In the genomic region with DNA sequence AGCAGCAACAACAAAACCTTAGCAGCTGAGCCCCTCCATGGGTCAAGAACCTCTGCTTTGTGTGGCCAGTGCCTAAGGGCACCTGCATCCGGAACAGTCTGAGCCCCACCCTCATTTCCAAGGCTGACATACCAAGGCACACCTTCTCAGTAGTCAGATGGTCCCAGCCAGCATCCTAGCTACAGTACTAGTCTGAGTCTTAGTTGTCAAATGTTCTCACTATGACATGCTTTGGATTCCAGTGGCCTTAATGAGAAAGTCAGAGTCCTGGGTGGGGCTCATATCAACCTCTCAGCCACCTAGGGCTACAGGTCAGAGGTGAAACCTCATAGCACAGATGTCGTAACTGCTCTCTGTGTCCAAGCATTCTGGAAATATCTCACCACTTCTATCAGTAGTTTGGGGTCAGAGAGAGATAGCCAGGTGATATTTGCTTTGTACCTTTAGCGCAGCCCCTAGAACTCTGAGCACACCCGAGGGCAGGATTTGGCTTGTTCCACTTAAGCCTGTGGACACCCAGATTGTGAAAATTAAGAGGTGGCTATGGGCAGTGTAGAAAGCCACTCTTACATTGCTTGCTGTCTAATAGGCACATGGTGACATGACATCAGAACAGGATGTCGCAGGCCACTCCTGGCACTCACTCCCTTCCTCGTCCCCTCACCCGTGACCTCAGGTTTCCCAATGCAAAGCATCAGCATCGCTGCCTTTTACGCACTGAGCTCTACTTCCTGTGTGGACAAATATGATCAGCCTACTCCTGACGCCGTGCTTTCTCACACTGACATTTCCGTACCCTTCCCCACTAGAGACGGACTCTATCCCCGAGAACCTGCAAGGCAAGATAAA, we compare ENCODE assay signal across 10 mouse cellular contexts. TPM values are rescaled to one million over a fixed set of nuclear protein-coding genes. Genes with fewer than 3 reads are reported as not detected.
DNase-seq lines count a peak whose midpoint lies in the region; ATAC-seq and TF ChIP-seq lines count a peak whose summit lies in the region.
"Had no signal": no experiment of that assay in that cellular context is flagged by ENCODE, and none has a peak within 500 bp of the region (broad histone marks: within the 10 kb centered on the region; RNA-seq: fewer than 3 reads in every experiment).

No protein-coding gene starts in this region.

- H3K4me1 ChIP-seq in liver, embryonic 16.5 days (ENCODE audit: control insufficient read depth, low read depth, low read length) = peaks cover 7% of the 10 kb centered on the region

- H3K9ac ChIP-seq in liver, embryonic 16.5 days (ENCODE audit: low read depth, low read length) = no peak overlapping the region

- H3K9me3 ChIP-seq in liver, embryonic 16.5 days (replicated peaks; ENCODE audit: control insufficient read depth, low read length) = no peaks in the 10 kb centered on the region

- no peaks in the 10 kb centered on the region for H3K27me3 ChIP-seq in liver, embryonic 16.5 days (ENCODE audit: control insufficient read depth, insufficient read depth, low read depth, low read length)

- 30% methylated on average over 14 of the region's 14 CpGs for WGBS in liver, embryonic 16.5 days (ENCODE audit: insufficient replicate concordance)

- H3K36me3 ChIP-seq in liver, embryonic 16.5 days (ENCODE audit: control insufficient read depth, insufficient read depth) = no peaks in the 10 kb centered on the region

- DNase-seq in spleen, postnatal 36 days (ENCODE audit: low spot score in 2 of 2) = peak; percentile 19 to 25
- no peak for DNase-seq in spleen, adult 12 weeks (ENCODE audit: low spot score)
- peak; percentile 73 for DNase-seq in yolk sac, embryonic 10.5 days (ENCODE audit: low spot score)
- no peak for DNase-seq in ovary, adult 18-20 months (ENCODE audit: low spot score)
- DNase-seq in ovary, postnatal 14 days (ENCODE audit: low spot score) = no peak
- no peak for DNase-seq in layer of hippocampus, adult 2 months (ENCODE audit: low spot score in 2 of 2)
- DNase-seq: gastrocnemius, adult 2 months had no signal

- TF ChIP-seq CTCF in layer of hippocampus, adult 2 months (conservative IDR thresholded peaks at IDR 0.05) = no peak

- H3K27ac ChIP-seq in liver, embryonic 16.5 days (ENCODE audit: low read length) = peak overlapping the region; percentile 67
- no peak overlapping the region for H3K27ac ChIP-seq in layer of hippocampus, adult 2 months
- H3K27ac ChIP-seq: gastrocnemius, adult 2 months; hindbrain, postnatal 0 days had no signal

- no peak overlapping the region for H3K4me3 ChIP-seq in liver, embryonic 16.5 days (ENCODE audit: low read depth, low read length)
- no peak overlapping the region for H3K4me3 ChIP-seq in layer of hippocampus, adult 2 months
- H3K4me3 ChIP-seq: gastrocnemius, adult 2 months had no signal

- peak overlapping the region; percentile 9; the same call in 1 of the 2 replicates for H3K4me2 ChIP-seq in liver, embryonic 16.5 days (ENCODE audit: low read depth, low read length)

- peak; percentile 64 for ATAC-seq in activated CD4-positive, CD25-positive, alpha-beta regulatory T cell, adult 4 months
- peak; percentile 71 for ATAC-seq in liver, embryonic 16.5 days (ENCODE audit: low read depth)
- ATAC-seq: hindbrain, postnatal 0 days had no signal

RNA-seq across cellular contexts. Expression of a gene that starts 26.8 kb away (rescaled TPM):
- 10 to 100 TPM; 28.1 to 33.4 TPM for polyA plus RNA-seq in activated CD4-positive, CD25-positive, alpha-beta regulatory T cell, adult 4 months (2017; shearing (Covaris generic))
- 26.1 and 32.4 TPM in 2 replicates for polyA plus RNA-seq in liver, embryonic 16.5 days (2015; fragmentation: Nextera tagmentation; extraction: Ambion mirVana)
- 1 to 10 TPM; 6.4 to 6.6 TPM for total RNA-seq in layer of hippocampus, adult 2 months (2021)

RNA-seq across cellular contexts. Expression of a gene that starts 29.3 kb away (rescaled TPM):
- polyA plus RNA-seq in activated CD4-positive, CD25-positive, alpha-beta regulatory T cell, adult 4 months (2017; shearing (Covaris generic)) = 10 to 100 TPM; 13.0 to 16.5 TPM
- 8.4 and 10.0 TPM in 2 replicates for polyA plus RNA-seq in liver, embryonic 16.5 days (2015; fragmentation: Nextera tagmentation; extraction: Ambion mirVana)
- 10 to 100 TPM; 40.7 to 47.5 TPM for total RNA-seq in layer of hippocampus, adult 2 months (2021)

RNA-seq across cellular contexts. Expression of a gene that starts 33.9 kb away (rescaled TPM):
- polyA plus RNA-seq in activated CD4-positive, CD25-positive, alpha-beta regulatory T cell, adult 4 months (2017; shearing (Covaris generic)) = 1 to 10 TPM in 1 of 2 experiments, not detected in 1; 1.1 TPM
- polyA plus RNA-seq in liver, embryonic 16.5 days (2015; fragmentation: Nextera tagmentation; extraction: Ambion mirVana) = 0.09 and 0.13 TPM in 2 replicates
- total RNA-seq in layer of hippocampus, adult 2 months (2021) = under 1 TPM; 0.51 to 0.56 TPM

Comparison
In these comparisons a context has a peak if more than half of its experiments do, and no peak if none do; other contexts are left out.
1. DNase-seq: peak in spleen, postnatal 36 days (2 of 2) and yolk sac, embryonic 10.5 days (single experiment); none in spleen, adult 12 weeks (single experiment), ovary, adult 18-20 months (single experiment), ovary, postnatal 14 days (single experiment) and layer of hippocampus, adult 2 months (0 of 2).